Mouse (Mus musculus) E14TG2a.4 (cell line): ENCODE measurements around the gene Mipep.
A peak's percentile ranks its signal among the peaks of the same experiment; 100 is the strongest.

Experiments used
- H3K27me3 ChIP-seq: 2 replicates; pipeline ENCODE4 v1.6.1; 2014; ENCODE audit warnings: low read length, control low read depth; ENCODE audit not compliant: insufficient read depth
- H3K36me3 ChIP-seq: 2 replicates; pipeline ENCODE4 v1.6.1; 2014; ENCODE audit warnings: low read length, control low read depth; ENCODE audit not compliant: insufficient read depth
- H3K4me1 ChIP-seq: replicated peaks from 2 replicates; pipeline ENCODE4 v1.6.1; 2014; ENCODE audit warnings: low read depth, low read length, control low read depth
- H3K4me3 ChIP-seq: replicated peaks from 2 replicates; pipeline ENCODE4 v1.5.1; 2014; ENCODE audit warnings: mild to moderate bottlenecking, low read length
- H3K9me3 ChIP-seq: 2 replicates; pipeline ENCODE4 v1.6.1; 2014; ENCODE audit warnings: low read length, control low read depth
- CTCF ChIP-seq: conservative IDR thresholded peaks from 2 replicates; pipeline ENCODE4 v1.5.1; 2014; ENCODE audit warnings: low read length
- NANOG ChIP-seq: IDR thresholded peaks from 2 replicates; pipeline ENCODE4 v1.6.1; 2014; ENCODE audit warnings: borderline replicate concordance, low read length, mixed read lengths
- POU5F1 ChIP-seq: IDR thresholded peaks from 2 replicates; pipeline ENCODE4 v1.6.1; 2014; ENCODE audit warnings: low read length, borderline replicate concordance

Gene Mipep

DNA sequence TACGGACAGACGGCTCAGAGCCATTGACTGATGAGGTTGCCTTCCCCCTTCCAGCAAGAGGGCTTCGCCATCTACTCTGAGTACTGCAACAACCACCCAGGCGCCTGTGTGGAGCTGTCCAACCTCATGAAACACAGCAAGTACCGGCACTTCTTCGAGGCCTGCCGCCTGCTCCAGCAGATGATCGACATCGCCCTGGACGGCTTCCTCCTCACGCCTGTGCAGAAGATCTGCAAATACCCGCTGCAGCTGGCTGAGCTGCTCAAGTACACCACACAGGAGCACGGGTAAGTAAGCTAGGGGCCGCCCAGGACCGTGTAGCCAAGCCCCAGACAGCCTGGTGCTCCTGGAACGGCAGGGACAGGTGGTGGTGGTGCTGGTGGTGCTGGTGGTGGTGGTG, 32.8 kb upstream of the Mipep start:
- Histone ChIP-seq H3K9me3 (no peaks in the 10 kb centered on the region), H3K4me1 (peaks cover 33% of the 10 kb centered on the region), H3K4me3 (no peak overlapping the region), H3K36me3 (peaks cover 75% of the 10 kb centered on the region), H3K27me3 (0 out of 2 replicates have a peak, but pooled peaks cover 3% of the 10 kb centered on the region)
- TF ChIP-seq POU5F1, result no peak
- no peak for TF ChIP-seq CTCF
- TF ChIP-seq NANOG, result no peak

- no peaks in the 10 kb centered on the region for H3K9me3 ChIP-seq
- TF ChIP-seq NANOG (peak; percentile 72; the same call in 1 of the 2 replicates), POU5F1 (no peak), CTCF (no peak)
- H3K36me3 ChIP-seq, result peaks cover 75% of the 10 kb centered on the region
- H3K4me3 ChIP-seq, result no peak overlapping the region
- peaks cover 22% of the 10 kb centered on the region for H3K4me1 ChIP-seq
- 0 out of 2 replicates have a peak, but pooled peaks cover 3% of the 10 kb centered on the region for H3K27me3 ChIP-seq
These were observed 31.2 kb upstream of the Mipep start for GRCm38 (mm10) chr14:60752892-60753800.

- H3K4me1 ChIP-seq, result peaks cover 22% of the 10 kb centered on the region
- no peak overlapping the region for H3K4me3 ChIP-seq
- no peaks in the 10 kb centered on the region for H3K9me3 ChIP-seq
- peaks cover 75% of the 10 kb centered on the region for H3K36me3 ChIP-seq
- TF ChIP-seq CTCF, result no peak
- TF ChIP-seq POU5F1, result no peak
- no peak for TF ChIP-seq NANOG
- H3K27me3 ChIP-seq, result 0 out of 2 replicates have a peak, but pooled peaks cover 3% of the 10 kb centered on the region
These were observed 30.6 kb upstream of the Mipep start for GRCm38 (mm10) chr14:60753801-60754126.

- TF ChIP-seq NANOG (no peak), POU5F1 (no peak), CTCF (no peak)
- H3K27me3 ChIP-seq, result 0 out of 2 replicates have a peak, but pooled peaks cover 3% of the 10 kb centered on the region
- H3K4me3 ChIP-seq, result no peak overlapping the region
- peaks cover 75% of the 10 kb centered on the region for H3K36me3 ChIP-seq
- H3K9me3 ChIP-seq, result no peaks in the 10 kb centered on the region
- peaks cover 22% of the 10 kb centered on the region for H3K4me1 ChIP-seq
These were observed 29.7 kb upstream of the Mipep start for GRCm38 (mm10) chr14:60754656-60755055.

GRCm38 (mm10) chr14:60756271-60756670, 28.1 kb upstream of the Mipep start:
- Histone ChIP-seq H3K27me3 (no peaks in the 10 kb centered on the region), H3K4me3 (no peak overlapping the region), H3K9me3 (no peaks in the 10 kb centered on the region), H3K4me1 (peaks cover 26% of the 10 kb centered on the region), H3K36me3 (peaks cover 76% of the 10 kb centered on the region)
- no peak for TF ChIP-seq CTCF
- no peak for TF ChIP-seq POU5F1
- TF ChIP-seq NANOG, result no peak

GRCm38 (mm10) chr14:60757265-60757664, 27.1 kb upstream of the Mipep start:
- Histone ChIP-seq H3K9me3 (no peaks in the 10 kb centered on the region), H3K36me3 (peaks cover 86% of the 10 kb centered on the region), H3K4me3 (no peak overlapping the region), H3K4me1 (peaks cover 31% of the 10 kb centered on the region), H3K27me3 (no peaks in the 10 kb centered on the region)
- TF ChIP-seq CTCF, result no peak
- TF ChIP-seq NANOG, result no peak
- no peak for TF ChIP-seq POU5F1

DNA sequence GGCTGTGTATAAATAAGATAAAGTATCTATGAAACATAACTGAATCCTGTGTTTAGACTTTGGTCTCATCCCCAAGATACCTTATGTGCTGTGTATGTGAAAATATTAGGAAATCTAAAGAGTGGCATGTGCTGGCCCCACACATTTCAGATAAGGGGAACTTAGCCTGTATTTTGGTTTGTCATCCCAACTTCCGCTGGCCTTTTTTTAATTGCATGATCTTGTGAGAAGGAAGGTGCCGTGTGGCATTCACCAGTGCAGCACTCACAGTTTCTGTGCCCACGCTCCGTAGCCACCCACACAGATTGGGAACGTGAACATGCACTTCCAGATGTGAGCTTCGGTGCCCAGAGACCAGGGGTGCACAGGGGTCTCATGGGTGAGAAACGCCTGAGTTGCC, 26.7 kb upstream of the Mipep start:
- H3K4me1 ChIP-seq, result peaks cover 34% of the 10 kb centered on the region
- TF ChIP-seq CTCF (no peak), POU5F1 (no peak), NANOG (no peak)
- H3K36me3 ChIP-seq, result peaks cover 87% of the 10 kb centered on the region
- no peaks in the 10 kb centered on the region for H3K27me3 ChIP-seq
- H3K9me3 ChIP-seq, result no peaks in the 10 kb centered on the region
- no peak overlapping the region for H3K4me3 ChIP-seq

- Histone ChIP-seq H3K4me3 (no peak overlapping the region), H3K36me3 (peaks cover 80% of the 10 kb centered on the region), H3K4me1 (peaks cover 36% of the 10 kb centered on the region), H3K9me3 (no peaks in the 10 kb centered on the region), H3K27me3 (no peaks in the 10 kb centered on the region)
- no peak for TF ChIP-seq NANOG
- TF ChIP-seq CTCF, result no peak
- TF ChIP-seq POU5F1, result no peak
These were observed 25.3 kb upstream of the Mipep start for GRCm38 (mm10) chr14:60759097-60759496.

DNA sequence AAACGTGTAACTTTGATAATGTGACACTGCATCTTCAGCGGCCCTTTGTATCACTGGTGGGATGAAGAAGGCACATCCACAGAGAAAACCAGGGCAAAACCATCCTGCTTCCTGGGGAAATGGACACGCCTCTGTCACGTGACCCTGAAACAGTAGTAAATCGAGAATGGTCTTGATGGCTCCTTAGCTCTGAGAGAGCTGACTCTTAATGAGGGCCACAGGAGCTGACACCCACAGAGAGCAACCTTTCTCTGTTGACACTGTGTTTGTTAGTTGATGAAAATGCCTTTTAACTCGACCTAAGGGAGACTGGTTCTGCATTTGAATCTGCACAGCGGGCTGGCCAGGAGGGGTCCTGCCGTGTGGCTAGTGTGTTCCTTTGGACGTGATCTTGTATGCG, 22.6 kb upstream of the Mipep start:
- TF ChIP-seq POU5F1 (no peak), NANOG (peak; percentile 66; the same call in 1 of the 2 replicates), CTCF (no peak)
- peaks cover 63% of the 10 kb centered on the region for H3K4me1 ChIP-seq
- H3K36me3 ChIP-seq, result peaks cover 55% of the 10 kb centered on the region
- H3K27me3 ChIP-seq, result no peaks in the 10 kb centered on the region
- H3K4me3 ChIP-seq, result no peak overlapping the region
- H3K9me3 ChIP-seq, result no peaks in the 10 kb centered on the region
